Mouse (Mus musculus) midbrain, postnatal 0 days (tissue): ENCODE measurements around the gene Stk25. TPM values are rescaled to one million over a fixed set of nuclear protein-coding genes. Genes with fewer than 3 reads are reported as not detected.
A peak's percentile ranks its signal among the peaks of the same experiment; 100 is the strongest.

Experiments
- ATAC-seq: fragments of 200-750 bp; cut with Nextera tagmentation; 2 replicates; pipeline ENCODE4 v1.8.0; 2017; ENCODE audit warnings: moderate number of reproducible peaks, mild to moderate bottlenecking, moderate TSS enrichment, moderate library complexity; ENCODE audit not compliant: low FRiP score
- DNase-seq: peaks from one replicate; pipeline ENCODE4 v3.0.0-alpha.2; 2015; ENCODE audit warnings: low spot score
- H3K27ac ChIP-seq: fragments of 300-500 bp; sonication (generic); 2 replicates; pipeline ENCODE4 v1.5.1; 2014; ENCODE audit warnings: low read depth, mild to moderate bottlenecking, low read length, mixed read lengths
- H3K27me3 ChIP-seq: fragments of 300-500 bp; sonication (generic); 2 replicates; pipeline ENCODE4 v1.6.1; 2014; ENCODE audit warnings: low read length, control low read depth, mixed read lengths; ENCODE audit not compliant: insufficient read depth
- H3K36me3 ChIP-seq: fragments of 300-500 bp; sonication (generic); 2 replicates; pipeline ENCODE4 v1.6.1; 2014; ENCODE audit warnings: low read length, control low read depth, mixed read lengths; ENCODE audit not compliant: insufficient read depth
- H3K4me1 ChIP-seq: fragments of 300-500 bp; sonication (generic); 2 replicates; pipeline ENCODE4 v1.6.1; 2014; ENCODE audit warnings: mild to moderate bottlenecking, control low read depth, antibody characterized with exemption, low read length, mixed read lengths; ENCODE audit not compliant: insufficient read depth
- H3K4me2 ChIP-seq: fragments of 300-500 bp; sonication (generic); 2 replicates; pipeline ENCODE4 v1.6.1; 2014; ENCODE audit warnings: low read depth, mild to moderate bottlenecking, low read length, mixed read lengths; ENCODE audit not compliant: poor library complexity, severe bottlenecking
- H3K4me3 ChIP-seq: fragments of 300-500 bp; sonication (generic); 2 replicates; pipeline ENCODE4 v1.5.1; 2014; ENCODE audit warnings: low read depth, mild to moderate bottlenecking, low read length, moderate library complexity
- H3K9ac ChIP-seq: fragments of 300-500 bp; sonication (generic); replicated peaks from 2 replicates; pipeline ENCODE4 v1.6.1; 2014; ENCODE audit warnings: mild to moderate bottlenecking, low read length, moderate library complexity, mixed read lengths; ENCODE audit not compliant: poor library complexity, severe bottlenecking
- H3K9me3 ChIP-seq: fragments of 300-500 bp; sonication (generic); 2 replicates; pipeline ENCODE4 v1.6.1; 2016; ENCODE audit warnings: low read length, control low read depth
- CTCF ChIP-seq: IDR thresholded peaks from 2 replicates; pipeline ENCODE4 v1.5.1; 2016; ENCODE audit warnings: antibody characterized with exemption, mild to moderate bottlenecking
- WGBS: fragments of 180-500 bp; shearing (Covaris S2); extraction: QIAGEN DNeasy Blood & Tissue Kit; methylation state at CpG from one replicate; pipeline ENCODE4 v1.1.7; 2014; 5-methylcytosine and 5-hydroxymethylcytosine counted together
- polyA plus RNA-seq: library from polyadenylated mRNA; unstranded; fragments of >200 nt; fragmentation: Nextera tagmentation; extraction: Ambion mirVana; gene quantifications from 2 replicates; pipeline ENCODE4 v1.2.1, GENCODE M21; 2015
- total RNA-seq: library from RNA; depleted of rRNA; stranded (reverse); fragments of >200 nt; gene quantifications from 2 replicates; pipeline ENCODE4 v1.2.3, GENCODE M21; 2014

Stk25 gene
- total and polyA plus RNA-seq, 2 experiments from 2014 or later, result 301 to 362 TPM

GRCm38 (mm10) chr1:93635091-93635579 lies 23.3 kb downstream of the Stk25 start:
- H3K27me3 ChIP-seq, result no peaks in the 10 kb centered on the region
- peaks cover 6% of the 10 kb centered on the region for H3K4me1 ChIP-seq
- DNase-seq (peak; percentile 16), ATAC-seq (peak; percentile 54)
- H3K27ac ChIP-seq, result peak overlapping the region; percentile 88
- peak overlapping the region; percentile 83 for H3K4me2 ChIP-seq
- 0 out of 2 replicates have a peak, but pooled peaks cover 7% of the 10 kb centered on the region for H3K36me3 ChIP-seq
- no peaks in the 10 kb centered on the region for H3K9me3 ChIP-seq
- WGBS, result 0% methylated on average over 41 of the region's 58 CpGs
- peak; percentile 10; the same call in 1 of the 2 replicates for TF ChIP-seq CTCF
- H3K4me3 ChIP-seq, result peak overlapping the region; percentile 88
- H3K9ac ChIP-seq, result peak overlapping the region; percentile 88

- 0 out of 2 replicates have a peak, but pooled peaks cover 7% of the 10 kb centered on the region for H3K36me3 ChIP-seq
- H3K9ac ChIP-seq, result peak overlapping the region; percentile 88
- no peak for TF ChIP-seq CTCF
- peak overlapping the region; percentile 83 for H3K4me2 ChIP-seq
- H3K4me3 ChIP-seq, result peak overlapping the region; percentile 88
- H3K4me1 ChIP-seq, result peaks cover 6% of the 10 kb centered on the region
- ATAC-seq, result no peak
- WGBS, result 4% methylated on average over 6 of the region's 6 CpGs
- no peaks in the 10 kb centered on the region for H3K27me3 ChIP-seq
- no peaks in the 10 kb centered on the region for H3K9me3 ChIP-seq
- DNase-seq, result peak; percentile 54
- H3K27ac ChIP-seq, result peak overlapping the region; percentile 88
These were observed 24.0 kb downstream of the Stk25 start for GRCm38 (mm10) chr1:93634481-93634891.

- Histone ChIP-seq H3K27me3 (no peaks in the 10 kb centered on the region), H3K4me2 (no peak overlapping the region), H3K27ac (no peak overlapping the region), H3K9me3 (no peaks in the 10 kb centered on the region), H3K36me3 (peaks cover 22% of the 10 kb centered on the region), H3K4me1 (peaks cover 6% of the 10 kb centered on the region), H3K4me3 (no peak overlapping the region), H3K9ac (no peak overlapping the region)
- no peak for DNase-seq
- ATAC-seq, result no peak
- TF ChIP-seq CTCF, result no peak
- 88% methylated on average over 3 of the region's 3 CpGs for WGBS
These were observed 25.7 kb downstream of the Stk25 start for GRCm38 (mm10) chr1:93632723-93633122.

- TF ChIP-seq CTCF, result no peak
- peaks cover 6% of the 10 kb centered on the region for H3K4me1 ChIP-seq
- H3K27me3 ChIP-seq, result no peaks in the 10 kb centered on the region
- 93% methylated on average over 3 of the region's 3 CpGs for WGBS
- DNase-seq (no peak), ATAC-seq (no peak)
- H3K27ac ChIP-seq, result no peak overlapping the region
- H3K4me3 ChIP-seq, result no peak overlapping the region
- no peaks in the 10 kb centered on the region for H3K9me3 ChIP-seq
- peaks cover 38% of the 10 kb centered on the region for H3K36me3 ChIP-seq
- no peak overlapping the region for H3K9ac ChIP-seq
- no peak overlapping the region for H3K4me2 ChIP-seq
These were observed 27.7 kb downstream of the Stk25 start for GRCm38 (mm10) chr1:93630796-93631195.

- peaks cover 78% of the 10 kb centered on the region for H3K36me3 ChIP-seq
- WGBS, result 96% methylated on average over 1 of the region's 1 CpGs
These were observed 34.0 kb downstream of the Stk25 start for GRCm38 (mm10) chr1:93624502-93624901.

GRCm38 (mm10) chr1:93618948-93619347 lies 39.5 kb downstream of the Stk25 start:
- 82% methylated on average over 5 of the region's 5 CpGs for WGBS
- no peak for TF ChIP-seq CTCF
- peaks cover 29% of the 10 kb centered on the region for H3K36me3 ChIP-seq
- ATAC-seq, result 0 out of 2 replicates have a peak, but pooled peaks have one; percentile 20
- H3K9me3 ChIP-seq, result no peaks in the 10 kb centered on the region
- H3K4me3 ChIP-seq, result no peak overlapping the region
- no peaks in the 10 kb centered on the region for H3K4me1 ChIP-seq
- H3K27me3 ChIP-seq, result no peaks in the 10 kb centered on the region
- no peak for DNase-seq
- no peak overlapping the region for H3K27ac ChIP-seq
- no peak overlapping the region for H3K9ac ChIP-seq
- no peak overlapping the region for H3K4me2 ChIP-seq

More at GRCm38 (mm10) chr1:93624502-93624901, 34.0 kb downstream of the Stk25 start:
- DNase-seq, result no peak
- ATAC-seq, result no peak
- no peaks in the 10 kb centered on the region for H3K27me3 ChIP-seq
- H3K4me1 ChIP-seq, result no peaks in the 10 kb centered on the region
- H3K4me2 ChIP-seq, result no peak overlapping the region
- H3K4me3 ChIP-seq, result no peak overlapping the region
- no peak overlapping the region for H3K27ac ChIP-seq
- TF ChIP-seq CTCF, result no peak
- H3K9me3 ChIP-seq, result no peaks in the 10 kb centered on the region
- no peak overlapping the region for H3K9ac ChIP-seq
